Mouse (Mus musculus) brain, embryonic 14.5 days (tissue): ENCODE measurements around the gene Mras.

Source experiments
- CTCF ChIP-seq: fragments of 200-500 bp; IDR thresholded peaks from 2 replicates; pipeline ENCODE4 v1.5.1; 2012; ENCODE audit warnings: inconsistent platforms, mild to moderate bottlenecking, moderate library complexity, borderline replicate concordance; ENCODE audit not compliant: insufficient read depth, insufficient read length; ENCODE audit errors: extremely low read depth
- POLR2A ChIP-seq: fragments of 200-500 bp; IDR thresholded peaks from 2 replicates; pipeline ENCODE4 v1.6.1; 2012; ENCODE audit warnings: mild to moderate bottlenecking, inconsistent platforms, borderline replicate concordance; ENCODE audit not compliant: poor library complexity, insufficient read depth, insufficient read length, severe bottlenecking; ENCODE audit errors: extremely low read depth

DNA sequence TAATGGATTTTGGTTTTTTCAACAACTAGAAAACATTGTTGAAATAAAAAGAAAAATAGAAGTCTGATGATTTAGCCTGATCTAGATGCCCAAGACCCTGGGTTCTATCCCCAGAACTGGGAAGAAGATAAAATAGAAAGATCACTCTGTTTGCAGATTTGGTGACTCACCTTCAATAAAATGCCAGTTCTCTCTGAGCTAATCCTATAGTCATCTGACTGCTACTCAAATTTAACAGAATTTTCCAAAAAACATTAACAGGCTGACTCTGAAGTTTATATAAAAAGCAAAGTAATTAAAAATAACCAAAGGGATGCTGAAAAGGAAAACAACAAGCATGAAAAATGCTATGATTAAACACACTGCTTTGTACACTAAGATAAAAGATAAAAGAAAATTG is 9.1 kb upstream of the Mras start:
- no peak for TF ChIP-seq POLR2A
- no peak for TF ChIP-seq CTCF
